In the genomic region with DNA sequence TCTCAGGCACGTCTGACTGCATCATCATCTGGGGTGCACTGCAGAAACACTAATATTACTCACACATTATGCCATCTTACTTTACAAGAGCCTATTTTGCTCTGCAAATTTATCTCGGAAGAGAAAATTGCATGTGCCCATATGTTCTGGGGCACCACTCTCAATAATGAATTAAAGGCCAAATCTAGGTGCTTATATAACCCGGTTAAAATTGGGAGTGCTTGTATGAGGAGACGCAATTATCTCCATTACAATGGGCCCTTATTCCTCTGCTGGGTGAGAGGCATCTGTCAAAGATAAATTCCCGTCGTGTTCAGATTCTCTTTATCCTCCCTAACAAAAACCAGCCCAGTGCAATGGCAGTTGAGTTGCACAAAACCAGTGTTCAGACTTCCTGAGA, we compare ENCODE assay signal across 11 mouse cellular contexts. TPM values are rescaled to one million over a fixed set of nuclear protein-coding genes. Genes with fewer than 3 reads are reported as not detected.
DNase-seq lines count a peak whose midpoint lies in the region; ATAC-seq and TF ChIP-seq lines count a peak whose summit lies in the region.
"Had no signal": no experiment of that assay in that cellular context is flagged by ENCODE, and none has a peak within 500 bp of the region (broad histone marks: within the 10 kb centered on the region; RNA-seq: fewer than 3 reads in every experiment).

No protein-coding gene starts in this region.

- WGBS in kidney, postnatal 0 days: 69% methylated on average over 6 of the region's 6 CpGs
- WGBS in embryonic facial prominence, embryonic 13.5 days: 16% methylated on average over 6 of the region's 6 CpGs
- WGBS in midbrain, embryonic 12.5 days: 26% methylated on average over 6 of the region's 6 CpGs

- no peak overlapping the region for H3K9ac ChIP-seq in kidney, postnatal 0 days (ENCODE audit: low read depth, low read length)
- H3K9ac ChIP-seq in embryonic facial prominence, embryonic 13.5 days: no peak overlapping the region
- H3K9ac ChIP-seq in midbrain, embryonic 12.5 days (replicated peaks): no peak overlapping the region

- ATAC-seq in frontal cortex, adult (ENCODE audit: low TSS enrichment): 0 out of 2 replicates have a peak, but pooled peaks have one; percentile 47
- ATAC-seq in kidney, postnatal 0 days (replicated peaks; ENCODE audit: low FRiP score, low read depth): no peak
- ATAC-seq in embryonic facial prominence, embryonic 13.5 days (ENCODE audit: insufficient number of reproducible peaks, insufficient read depth, low FRiP score, low TSS enrichment, low read depth): no peak
- no peak for ATAC-seq in midbrain, embryonic 12.5 days (ENCODE audit: low FRiP score, low read depth)
- ATAC-seq: Patski had no signal

- peaks cover 3% of the 10 kb centered on the region; the same call in 1 of the 2 replicates for H3K4me1 ChIP-seq in kidney, postnatal 0 days (replicated peaks; ENCODE audit: insufficient read depth, low read length)
- H3K4me1 ChIP-seq in embryonic facial prominence, embryonic 13.5 days: peaks cover 63% of the 10 kb centered on the region
- peaks cover 34% of the 10 kb centered on the region for H3K4me1 ChIP-seq in midbrain, embryonic 12.5 days

- H3K4me2 ChIP-seq in kidney, postnatal 0 days (ENCODE audit: low read length): no peak overlapping the region
- H3K4me2 ChIP-seq in embryonic facial prominence, embryonic 13.5 days: no peak overlapping the region
- no peak overlapping the region for H3K4me2 ChIP-seq in midbrain, embryonic 12.5 days (replicated peaks)

- no peak overlapping the region for H3K4me3 ChIP-seq in kidney, postnatal 0 days (replicated peaks; ENCODE audit: low read depth, low read length)
- no peak overlapping the region for H3K4me3 ChIP-seq in embryonic facial prominence, embryonic 13.5 days
- H3K4me3 ChIP-seq in midbrain, embryonic 12.5 days: no peak overlapping the region
- H3K4me3 ChIP-seq: gastrocnemius, adult 2 months had no signal

- H3K9me3 ChIP-seq in kidney, postnatal 0 days (replicated peaks; ENCODE audit: low read length): no peaks in the 10 kb centered on the region
- no peaks in the 10 kb centered on the region for H3K9me3 ChIP-seq in embryonic facial prominence, embryonic 13.5 days
- no peaks in the 10 kb centered on the region for H3K9me3 ChIP-seq in midbrain, embryonic 12.5 days

- DNase-seq in frontal cortex, postnatal 10 days (ENCODE audit: low spot score in 2 of 2): no peak
- DNase-seq in kidney, postnatal 0 days (ENCODE audit: low spot score): no peak
- no peak for DNase-seq in kidney, adult 8-10 months
- no peak for DNase-seq in testis, postnatal 14 days (ENCODE audit: low spot score)
- no peak for DNase-seq in kidney, postnatal 10 days
- DNase-seq: gastrocnemius, adult 2 months; lung, postnatal 14 days had no signal

- no peaks in the 10 kb centered on the region for H3K27me3 ChIP-seq in kidney, postnatal 0 days (ENCODE audit: insufficient read depth, low read length)
- H3K27me3 ChIP-seq in embryonic facial prominence, embryonic 13.5 days: no peaks in the 10 kb centered on the region
- H3K27me3 ChIP-seq in midbrain, embryonic 12.5 days: no peaks in the 10 kb centered on the region
- H3K27me3 ChIP-seq: Patski had no signal

- H3K27ac ChIP-seq in kidney, postnatal 0 days: peak overlapping the region; percentile 57
- H3K27ac ChIP-seq in embryonic facial prominence, embryonic 13.5 days: peak overlapping the region; percentile 83
- H3K27ac ChIP-seq in midbrain, embryonic 12.5 days (replicated peaks): peak overlapping the region; percentile 52
- H3K27ac ChIP-seq: gastrocnemius, adult 2 months had no signal

- TF ChIP-seq CTCF in kidney, postnatal 0 days (IDR thresholded peaks at IDR 0.05; ENCODE audit: low read depth): no peak

- H3K36me3 ChIP-seq in kidney, postnatal 0 days (ENCODE audit: insufficient read depth, low read length): no peaks in the 10 kb centered on the region
- H3K36me3 ChIP-seq in embryonic facial prominence, embryonic 13.5 days: 0 out of 2 replicates have a peak, but pooled peaks cover 3% of the 10 kb centered on the region
- H3K36me3 ChIP-seq in midbrain, embryonic 12.5 days: no peaks in the 10 kb centered on the region

RNA-seq across cellular contexts. Expression of a gene that starts 25.8 kb away (rescaled TPM):
- 0.53 and 0.55 TPM in 2 replicates for polyA plus RNA-seq in kidney, postnatal 0 days (2015; fragmentation: Nextera tagmentation; extraction: Ambion mirVana)
- polyA plus RNA-seq in embryonic facial prominence, embryonic 13.5 days (2015; fragmentation: Nextera tagmentation; extraction: Ambion mirVana): 0.34 and 0.87 TPM in 2 replicates
- 0.42 TPM in 1 of 2 replicates, not detected in the other for polyA plus RNA-seq in midbrain, embryonic 12.5 days (2016; fragmentation: Nextera tagmentation; extraction: Ambion mirVana)
- polyA plus RNA-seq: Patski had no signal

RNA-seq across cellular contexts. Expression of a gene that starts 28.8 kb away (rescaled TPM):
- polyA plus RNA-seq in kidney, postnatal 0 days (2015; fragmentation: Nextera tagmentation; extraction: Ambion mirVana): 11.9 and 12.1 TPM in 2 replicates
- polyA plus RNA-seq in embryonic facial prominence, embryonic 13.5 days (2015; fragmentation: Nextera tagmentation; extraction: Ambion mirVana): 23.4 and 23.9 TPM in 2 replicates
- polyA plus RNA-seq in midbrain, embryonic 12.5 days (2016; fragmentation: Nextera tagmentation; extraction: Ambion mirVana): 20.1 and 20.7 TPM in 2 replicates

RNA-seq across cellular contexts. Expression of a gene that starts 54.0 kb away (rescaled TPM):
- polyA plus RNA-seq in kidney, postnatal 0 days (2015; fragmentation: Nextera tagmentation; extraction: Ambion mirVana): 0.27 and 0.28 TPM in 2 replicates
- 0.12 and 0.28 TPM in 2 replicates for polyA plus RNA-seq in embryonic facial prominence, embryonic 13.5 days (2015; fragmentation: Nextera tagmentation; extraction: Ambion mirVana)
- 0.14 and 0.30 TPM in 2 replicates for polyA plus RNA-seq in midbrain, embryonic 12.5 days (2016; fragmentation: Nextera tagmentation; extraction: Ambion mirVana)

RNA-seq across cellular contexts. Expression of a gene that starts 58.6 kb away (rescaled TPM):
- 1,049 and 1,099 TPM in 2 replicates for polyA plus RNA-seq in kidney, postnatal 0 days (2015; fragmentation: Nextera tagmentation; extraction: Ambion mirVana)
- 874 and 912 TPM in 2 replicates for polyA plus RNA-seq in embryonic facial prominence, embryonic 13.5 days (2015; fragmentation: Nextera tagmentation; extraction: Ambion mirVana)
- polyA plus RNA-seq in midbrain, embryonic 12.5 days (2016; fragmentation: Nextera tagmentation; extraction: Ambion mirVana): 584 and 614 TPM in 2 replicates
